Mouse (Mus musculus) hindbrain, postnatal 0 days (tissue): ENCODE data around the gene Polr1e. TPM values are rescaled to one million over a fixed set of nuclear protein-coding genes. Genes with fewer than 3 reads are reported as not detected.
A peak's percentile ranks its signal among the peaks of the same experiment; 100 is the strongest.
"Not testable (repeated sequence)": the region's sequence is repeated elsewhere in the genome, so short reads cannot be mapped to it uniquely, and the experiment has no call there.

Experiments used
- ATAC-seq: fragments of 200-750 bp; cut with Nextera tagmentation; 2 replicates; pipeline ENCODE4 v1.8.0; 2017; ENCODE audit warnings: mild to moderate bottlenecking, moderate TSS enrichment, moderate library complexity
- DNase-seq: peaks from one replicate; pipeline ENCODE4 v3.0.0-alpha.2; 2015; ENCODE audit warnings: low spot score
- H3K27ac ChIP-seq: fragments of 300-500 bp; sonication (generic); 2 replicates; pipeline ENCODE4 v1.5.1; 2014; ENCODE audit warnings: mild to moderate bottlenecking
- H3K27me3 ChIP-seq: fragments of 300-500 bp; sonication (generic); 2 replicates; pipeline ENCODE4 v1.6.1; 2014; ENCODE audit warnings: low read length, mixed read lengths; ENCODE audit not compliant: insufficient read depth
- H3K36me3 ChIP-seq: fragments of 300-500 bp; sonication (generic); 2 replicates; pipeline ENCODE4 v1.6.1; 2014; ENCODE audit warnings: low read length, mixed read lengths; ENCODE audit not compliant: insufficient read depth
- H3K4me1 ChIP-seq: fragments of 300-500 bp; sonication (generic); 2 replicates; pipeline ENCODE4 v1.6.1; 2014; ENCODE audit warnings: antibody characterized with exemption, low read length, mixed read lengths; ENCODE audit not compliant: insufficient read depth
- H3K4me2 ChIP-seq: fragments of 300-500 bp; sonication (generic); 2 replicates; pipeline ENCODE4 v1.6.1; 2014; ENCODE audit warnings: low read depth, mild to moderate bottlenecking, low read length, moderate library complexity, mixed read lengths
- H3K4me3 ChIP-seq: fragments of 300-500 bp; sonication (generic); 2 replicates; pipeline ENCODE4 v1.5.1; 2014; ENCODE audit warnings: low read length
- H3K9ac ChIP-seq: fragments of 300-500 bp; sonication (generic); replicated peaks from 2 replicates; pipeline ENCODE4 v1.6.1; 2014; ENCODE audit warnings: mild to moderate bottlenecking, low read length, moderate library complexity, mixed read lengths
- H3K9me3 ChIP-seq: fragments of 300-500 bp; sonication (generic); 2 replicates; pipeline ENCODE4 v1.6.1; 2016; ENCODE audit warnings: low read length, mixed read lengths
- CTCF ChIP-seq: IDR thresholded peaks from 2 replicates; pipeline ENCODE4 v1.5.1; 2016; ENCODE audit warnings: antibody characterized with exemption, control low read depth, low read depth
- WGBS: fragments of 180-500 bp; shearing (Covaris S2); extraction: QIAGEN DNeasy Blood & Tissue Kit; methylation state at CpG from one replicate; pipeline ENCODE4 v1.1.7; 2014; 5-methylcytosine and 5-hydroxymethylcytosine counted together
- polyA plus RNA-seq: library from polyadenylated mRNA; unstranded; fragments of >200 nt; fragmentation: Nextera tagmentation; extraction: Ambion mirVana; gene quantifications from 2 replicates; pipeline ENCODE4 v1.2.1, GENCODE M21; 2015
- total RNA-seq: library from RNA; depleted of rRNA; stranded (reverse); fragments of >200 nt; gene quantifications from 2 replicates; pipeline ENCODE4 v1.2.3, GENCODE M21; 2014

The Polr1e gene
- total and polyA plus RNA-seq, 2 experiments from 2014 or later, result 8.2 to 27.2 TPM

DNA sequence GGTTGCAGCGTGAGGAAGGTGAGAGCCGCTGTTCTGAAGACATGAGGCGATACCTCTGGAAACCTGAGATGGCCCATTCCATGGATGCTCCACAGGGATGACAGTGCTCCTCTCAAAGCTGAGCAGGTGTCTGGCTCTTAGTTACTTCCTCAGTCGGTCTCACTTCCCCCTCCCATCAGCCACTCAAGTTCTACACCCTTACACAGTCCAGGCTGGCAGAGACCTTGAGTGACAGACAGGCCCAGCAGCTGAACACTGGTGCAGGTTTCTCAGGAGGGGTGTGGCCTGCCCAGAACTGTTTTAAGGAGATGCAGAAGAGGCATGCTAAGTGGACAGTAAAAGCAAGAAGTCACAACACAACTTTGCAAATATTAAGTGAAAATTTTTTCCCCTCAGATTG, 49.4 kb downstream of the Polr1e start:
- Histone ChIP-seq H3K4me3 (no peak overlapping the region), H3K9me3 (no peaks in the 10 kb centered on the region), H3K9ac (no peak overlapping the region), H3K4me2 (no peak overlapping the region), H3K4me1 (peaks cover 6% of the 10 kb centered on the region), H3K27ac (no peak overlapping the region), H3K27me3 (no peaks in the 10 kb centered on the region), H3K36me3 (no peaks in the 10 kb centered on the region)
- DNase-seq (no peak), ATAC-seq (no peak)
- TF ChIP-seq CTCF, result no peak
- 94% methylated on average over 4 of the region's 4 CpGs for WGBS

DNA sequence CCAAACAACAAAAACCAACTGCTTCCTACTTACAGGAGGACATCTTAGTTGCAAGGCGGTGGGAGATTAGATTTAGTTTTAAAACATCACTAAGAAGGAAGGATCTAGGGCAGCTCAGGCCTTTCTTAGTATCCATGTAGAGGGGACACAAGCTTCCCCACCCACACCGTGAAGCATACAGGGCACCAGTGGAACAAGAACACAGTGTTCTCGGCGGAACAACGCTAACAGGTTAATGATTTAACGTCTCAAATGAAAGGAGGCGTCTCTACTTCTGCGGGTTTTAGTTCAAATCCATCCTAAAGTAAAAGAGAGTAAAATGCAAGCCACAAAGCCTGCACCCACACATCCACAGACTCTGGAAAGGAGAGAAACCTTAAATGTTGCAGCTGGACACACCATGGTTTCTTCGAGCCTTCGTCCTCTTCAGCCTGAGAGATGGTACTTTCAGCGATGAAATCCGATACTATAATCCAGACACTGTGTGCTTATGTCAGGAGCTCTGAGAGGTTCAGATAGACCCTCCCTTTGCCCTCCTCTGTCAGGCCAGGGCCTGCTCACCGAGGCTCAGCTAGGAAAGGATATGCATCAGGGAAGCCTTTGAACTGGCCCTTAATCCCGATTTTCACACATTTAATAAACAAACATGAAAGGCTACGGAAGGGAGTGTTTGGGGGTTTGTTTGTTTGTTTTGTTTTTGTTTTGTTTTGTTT, 54.0 kb downstream of the Polr1e start:
- ATAC-seq, result no peak
- no peaks in the 10 kb centered on the region for H3K36me3 ChIP-seq
- no peak overlapping the region for H3K4me2 ChIP-seq
- H3K9me3 ChIP-seq, result no peaks in the 10 kb centered on the region
- H3K27ac ChIP-seq, result no peak overlapping the region
- no peaks in the 10 kb centered on the region for H3K27me3 ChIP-seq
- TF ChIP-seq CTCF, result no peak
- no peak overlapping the region for H3K4me3 ChIP-seq
- H3K4me1 ChIP-seq, result peaks cover 6% of the 10 kb centered on the region
- 74% methylated on average over 15 of the region's 15 CpGs for WGBS
- DNase-seq, result no peak
- no peak overlapping the region for H3K9ac ChIP-seq

DNA sequence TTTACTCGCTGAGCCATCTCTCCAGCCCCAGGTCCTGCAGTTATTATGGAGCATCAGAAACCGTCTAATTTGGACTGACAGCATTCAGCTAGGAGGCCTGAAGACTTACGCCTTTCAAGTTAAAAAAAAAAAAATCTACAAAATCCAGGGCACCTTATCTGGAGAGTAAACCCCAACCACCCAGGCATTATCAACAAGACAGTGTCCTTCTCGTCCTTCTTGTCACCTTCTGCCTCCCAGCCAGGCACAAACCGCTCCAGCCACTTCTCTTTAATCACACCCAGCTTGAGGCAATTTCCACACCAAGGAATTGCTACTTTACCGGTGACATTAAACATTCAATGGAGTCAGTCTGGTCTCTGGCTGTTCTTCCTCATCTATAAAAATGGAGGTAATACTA, 55.2 kb downstream of the Polr1e start:
- DNase-seq (no peak), ATAC-seq (no peak)
- no peaks in the 10 kb centered on the region for H3K36me3 ChIP-seq
- H3K27ac ChIP-seq, result no peak overlapping the region
- peaks cover 6% of the 10 kb centered on the region for H3K4me1 ChIP-seq
- H3K9me3 ChIP-seq, result no peaks in the 10 kb centered on the region
- H3K4me3 ChIP-seq, result no peak overlapping the region
- no peak overlapping the region for H3K4me2 ChIP-seq
- H3K27me3 ChIP-seq, result no peaks in the 10 kb centered on the region
- H3K9ac ChIP-seq, result no peak overlapping the region
- 82% methylated on average over 6 of the region's 6 CpGs for WGBS
- no peak for TF ChIP-seq CTCF

DNA sequence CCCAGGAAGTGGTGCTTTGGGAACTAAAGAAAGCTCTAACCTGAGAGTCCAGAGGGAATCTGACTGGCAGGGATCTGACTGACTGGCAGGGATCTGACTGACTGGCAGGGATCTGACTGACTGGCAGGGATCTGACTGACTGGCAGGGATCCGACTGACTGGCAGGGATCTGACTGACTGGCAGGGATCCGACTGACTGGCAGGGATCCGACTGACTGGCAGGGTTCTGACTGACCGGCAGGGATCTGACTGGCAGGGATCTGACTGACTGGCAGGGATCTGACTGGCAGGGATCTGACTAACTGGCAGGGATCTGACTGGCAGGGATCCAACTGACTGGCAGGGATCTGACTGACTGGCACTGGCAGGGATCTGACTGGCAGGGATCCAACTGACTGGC, 62.7 kb downstream of the Polr1e start:
- 78% methylated on average over 4 of the region's 4 CpGs for WGBS
- H3K9me3 ChIP-seq, H3K4me2 ChIP-seq, DNase-seq, ATAC-seq, H3K4me1 ChIP-seq, H3K4me3 ChIP-seq, H3K27me3 ChIP-seq, H3K9ac ChIP-seq, H3K36me3 ChIP-seq, H3K27ac ChIP-seq: not testable (repeated sequence)

DNA sequence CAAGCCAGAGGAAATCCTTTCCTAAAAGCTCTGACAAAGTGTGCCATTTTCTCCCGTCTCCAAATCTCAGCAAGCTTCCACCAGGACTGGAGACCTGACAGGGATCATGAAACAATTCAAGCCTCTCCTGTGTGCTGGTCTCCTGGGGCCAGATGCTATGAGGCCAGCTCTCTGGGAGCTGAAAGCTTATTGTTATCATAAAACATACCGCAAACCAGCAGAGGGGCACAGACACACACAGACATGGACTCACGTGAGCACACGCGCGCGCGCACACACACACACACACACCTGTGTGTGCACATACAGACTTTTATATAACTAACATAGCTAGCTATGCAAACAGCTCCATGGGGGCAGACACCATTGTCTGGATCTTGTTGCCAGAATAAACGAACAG, 64.6 kb downstream of the Polr1e start:
- Histone ChIP-seq H3K9ac (peak overlapping the region; percentile 96), H3K9me3 (no peaks in the 10 kb centered on the region), H3K27ac (peak overlapping the region; percentile 91), H3K36me3 (no peaks in the 10 kb centered on the region), H3K27me3 (no peaks in the 10 kb centered on the region), H3K4me2 (peak overlapping the region; percentile 73), H3K4me3 (peak overlapping the region; percentile 96), H3K4me1 (peaks cover 9% of the 10 kb centered on the region; the same call in 1 of the 2 replicates)
- 51% methylated on average over 9 of the region's 9 CpGs for WGBS
- peak; percentile 49 for DNase-seq
- TF ChIP-seq CTCF, result no peak
- no peak for ATAC-seq

DNA sequence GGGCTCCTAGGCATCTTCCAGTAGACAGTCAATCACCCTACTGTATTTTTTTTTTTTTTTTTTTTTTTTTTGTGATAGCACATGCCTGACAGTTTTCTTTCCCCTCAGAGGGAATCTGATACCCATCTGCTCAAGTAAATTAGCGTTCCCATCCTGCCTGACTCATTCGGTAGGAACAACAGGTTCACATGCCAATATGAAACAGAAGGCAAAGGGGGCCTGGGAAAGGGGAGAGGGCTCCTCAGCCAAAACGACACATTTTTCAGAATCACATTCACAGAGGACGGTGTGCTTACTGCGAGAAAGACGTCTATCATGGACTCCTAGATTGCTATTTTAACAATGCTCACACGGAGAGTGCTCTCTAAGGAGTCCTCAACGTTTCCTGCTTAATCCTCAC, 65.1 kb downstream of the Polr1e start:
- Histone ChIP-seq H3K27ac (peak overlapping the region; percentile 91), H3K9me3 (no peaks in the 10 kb centered on the region), H3K4me3 (peak overlapping the region; percentile 96), H3K9ac (peak overlapping the region; percentile 96), H3K36me3 (no peaks in the 10 kb centered on the region), H3K4me1 (peaks cover 9% of the 10 kb centered on the region; the same call in 1 of the 2 replicates), H3K4me2 (peak overlapping the region; percentile 73), H3K27me3 (no peaks in the 10 kb centered on the region)
- 0% methylated on average over 8 of the region's 8 CpGs for WGBS
- ATAC-seq (no peak), DNase-seq (peak; percentile 50)
- TF ChIP-seq CTCF, result no peak
